Mouse (Mus musculus) CH12F3 (cell line): Measurements from ENCODE around the gene Eml2.

Experiments
- in situ Hi-C: fragments of 300-500 bp; cut with MboI; formaldehyde crosslinking; loops from 2 replicates; pipeline ENCODE4 v1.14.3; 2020; ENCODE audit warnings: low sequenced_read_pairs

The Eml2 gene

GRCm38 (mm10) chr7:19160115-19160514 is 16.1 kb upstream of the Eml2 start:
- in situ Hi-C loops = no loop called here

GRCm38 (mm10) chr7:19162928-19163327 is 13.3 kb upstream of the Eml2 start:
- in situ Hi-C loops = no loop called here

- in situ Hi-C loops = no loop called here
Measured at GRCm38 (mm10) chr7:19163752-19164151, 12.5 kb upstream of the Eml2 start.

GRCm38 (mm10) chr7:19164189-19164588 is 12.0 kb upstream of the Eml2 start:
- in situ Hi-C loops = no loop called here

- in situ Hi-C loops = no loop called here
Measured at GRCm38 (mm10) chr7:19164978-19165377, 11.2 kb upstream of the Eml2 start.

- in situ Hi-C loops = no loop called here
Measured at GRCm38 (mm10) chr7:19165656-19166423, 10.4 kb upstream of the Eml2 start, which contains the start of gene Gipr. Gene Gipr, minus strand, starts transcription at chr7:19166127.

- in situ Hi-C loops = no loop called here
Measured at GRCm38 (mm10) chr7:19166990-19167389, 9.2 kb upstream of the Eml2 start.

- in situ Hi-C loops = no loop called here
Measured at GRCm38 (mm10) chr7:19169506-19169905, 6.7 kb upstream of the Eml2 start.

- in situ Hi-C loops = loop anchor here (10.0 kb wide), 1 partner anchor 105 kb away; the partner anchor contains the start of gene Vasp
Measured at GRCm38 (mm10) chr7:19170142-19170541, 6.1 kb upstream of the Eml2 start.

GRCm38 (mm10) chr7:19171831-19172230 is 4.4 kb upstream of the Eml2 start:
- in situ Hi-C loops = loop anchor here (10.0 kb wide), 1 partner anchor 103 kb away; the partner anchor contains the start of gene Vasp

- in situ Hi-C loops = loop anchor here (10.0 kb wide), 1 partner anchor 102 kb away; the partner anchor contains the start of gene Vasp
Measured at GRCm38 (mm10) chr7:19172874-19173273, 3.3 kb upstream of the Eml2 start.

- in situ Hi-C loops = loop anchor here (10.0 kb wide), 1 partner anchor 98 kb away; the partner anchor contains the start of gene Vasp
Measured at GRCm38 (mm10) chr7:19176516-19176947, 311 bp downstream of the Eml2 start.

- in situ Hi-C loops = loop anchor here (10.0 kb wide), 1 partner anchor 98 kb away; the partner anchor contains the start of gene Vasp
Measured at GRCm38 (mm10) chr7:19177216-19177615, 995 bp downstream of the Eml2 start.

- in situ Hi-C loops = loop anchor here (10.0 kb wide), 1 partner anchor 97 kb away; the partner anchor contains the start of gene Vasp
Measured at GRCm38 (mm10) chr7:19178035-19178434, 1.8 kb downstream of the Eml2 start.

- in situ Hi-C loops = loop anchor here (10.0 kb wide), 1 partner anchor 96 kb away; the partner anchor contains the start of gene Vasp
Measured at GRCm38 (mm10) chr7:19178443-19179092, 2.3 kb downstream of the Eml2 start.

GRCm38 (mm10) chr7:19179173-19179572 is 3.0 kb downstream of the Eml2 start:
- in situ Hi-C loops = loop anchor here (10.0 kb wide), 1 partner anchor 96 kb away; the partner anchor contains the start of gene Vasp

GRCm38 (mm10) chr7:19179936-19180335 is 3.7 kb downstream of the Eml2 start:
- in situ Hi-C loops = loop anchor here (10.0 kb wide), 1 partner anchor 95 kb away; the partner anchor contains the start of gene Vasp

- in situ Hi-C loops = no loop called here
Measured at GRCm38 (mm10) chr7:19180862-19181429, 4.7 kb downstream of the Eml2 start.

GRCm38 (mm10) chr7:19184250-19184649 is 8.0 kb downstream of the Eml2 start:
- in situ Hi-C loops = no loop called here

- in situ Hi-C loops = no loop called here
Measured at GRCm38 (mm10) chr7:19184758-19185157, 8.5 kb downstream of the Eml2 start.

- in situ Hi-C loops = loop anchor here (10.0 kb wide), 1 partner anchor 90 kb away; the partner anchor contains the start of genes Ppm1n and Rtn2
Measured at GRCm38 (mm10) chr7:19194676-19195075, 18.5 kb downstream of the Eml2 start.
